Mouse (Mus musculus) kidney, embryonic 15.5 days (tissue): ENCODE data around the gene Atp6v0b. TPM values are rescaled to one million over a fixed set of nuclear protein-coding genes. Genes with fewer than 3 reads are reported as not detected.

Experiments used
- ATAC-seq: fragments of 200-750 bp; cut with Nextera tagmentation; replicated peaks from 2 replicates; pipeline ENCODE4 v1.8.0; 2017; ENCODE audit warnings: moderate TSS enrichment; ENCODE audit not compliant: low FRiP score
- H3K27ac ChIP-seq: fragments of 300-500 bp; sonication (generic); 2 replicates; pipeline ENCODE4 v1.5.1; 2015; ENCODE audit warnings: mild to moderate bottlenecking, inconsistent platforms
- H3K27me3 ChIP-seq: fragments of 300-500 bp; sonication (generic); 2 replicates; pipeline ENCODE4 v1.6.1; 2015; ENCODE audit warnings: inconsistent platforms
- H3K36me3 ChIP-seq: fragments of 300-500 bp; sonication (generic); 2 replicates; pipeline ENCODE4 v1.6.1; 2015; ENCODE audit warnings: inconsistent platforms
- H3K4me1 ChIP-seq: fragments of 300-500 bp; sonication (generic); 2 replicates; pipeline ENCODE4 v1.6.1; 2015; ENCODE audit warnings: inconsistent platforms
- H3K4me2 ChIP-seq: fragments of 300-500 bp; sonication (generic); 2 replicates; pipeline ENCODE4 v1.6.1; 2015; ENCODE audit warnings: moderate library complexity, mild to moderate bottlenecking, inconsistent platforms
- H3K4me3 ChIP-seq: fragments of 300-500 bp; sonication (generic); replicated peaks from 2 replicates; pipeline ENCODE4 v1.5.1; 2015; ENCODE audit warnings: mild to moderate bottlenecking, inconsistent platforms
- H3K9ac ChIP-seq: fragments of 300-500 bp; sonication (generic); 2 replicates; pipeline ENCODE4 v1.6.1; 2015; ENCODE audit warnings: mild to moderate bottlenecking, inconsistent platforms
- H3K9me3 ChIP-seq: fragments of 300-500 bp; sonication (generic); replicated peaks from 2 replicates; pipeline ENCODE4 v1.6.1; 2016; ENCODE audit warnings: inconsistent platforms
- WGBS: fragments of 180-500 bp; shearing (Covaris S2); methylation state at CpG from one replicate; pipeline ENCODE4 v1.1.7; 2015; ENCODE audit warnings: mixed read lengths; 5-methylcytosine and 5-hydroxymethylcytosine counted together
- polyA plus RNA-seq: library from polyadenylated mRNA; unstranded; fragments of >200 nt; fragmentation: Nextera tagmentation; extraction: Ambion mirVana; gene quantifications from 2 replicates; pipeline ENCODE4 v1.2.1, GENCODE M21; 2015

Atp6v0b gene
- 212 and 221 TPM in 2 replicates for polyA plus RNA-seq

DNA sequence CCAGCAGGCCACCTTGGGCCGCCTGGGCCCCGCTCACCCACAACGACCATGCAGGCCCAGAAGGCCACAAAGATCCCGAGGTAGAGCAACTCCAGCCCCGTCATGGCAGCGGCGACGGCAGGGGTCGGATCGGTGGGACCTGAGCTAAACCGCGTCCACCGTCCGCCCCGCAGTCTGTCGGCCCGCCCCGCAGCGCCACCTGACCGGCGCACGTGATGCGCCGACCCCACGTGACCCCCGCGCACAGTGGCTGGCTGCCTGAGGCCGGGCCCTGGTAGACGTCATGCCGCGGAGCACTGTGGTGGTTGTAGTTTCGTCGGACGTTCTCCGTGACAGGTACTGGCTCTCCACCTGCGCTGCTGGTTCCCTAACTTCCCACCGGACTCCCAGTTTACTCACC, at the start of gene Atp6v0b:
TSS of gene Atp6v0b (minus strand) at position 201 of the 400 bp plus-strand sequence.
- ATAC-seq, result peak; percentile 89
- Histone ChIP-seq H3K4me2 (peak within 1 kb of the TSS; percentile 94), H3K27me3 (no peaks in the 10 kb centered on the region), H3K9ac (peak within 1 kb of the TSS; percentile 92), H3K4me3 (peak within 1 kb of the TSS; percentile 99), H3K36me3 (peaks cover 37% of the 10 kb centered on the region), H3K4me1 (peaks cover 53% of the 10 kb centered on the region), H3K27ac (peak within 1 kb of the TSS; percentile 68), H3K9me3 (no peaks in the 10 kb centered on the region)
- under 1% methylated on average over 37 of the region's 37 CpGs for WGBS

- H3K9ac ChIP-seq, result no peak overlapping the region
- no peaks in the 10 kb centered on the region for H3K9me3 ChIP-seq
- 86% methylated on average over 4 of the region's 4 CpGs for WGBS
- H3K36me3 ChIP-seq, result 0 out of 2 replicates have a peak, but pooled peaks cover 6% of the 10 kb centered on the region
- H3K4me1 ChIP-seq, result peaks cover 10% of the 10 kb centered on the region
- no peak for ATAC-seq
- H3K27me3 ChIP-seq, result peaks cover 7% of the 10 kb centered on the region; the same call in 1 of the 2 replicates
- H3K27ac ChIP-seq, result no peak overlapping the region
- no peak overlapping the region for H3K4me2 ChIP-seq
- H3K4me3 ChIP-seq, result no peak overlapping the region
Measured at GRCm38 (mm10) chr4:117934081-117934480, 46.9 kb upstream of the Atp6v0b start.

- H3K9ac ChIP-seq, result no peak overlapping the region
- no peak for ATAC-seq
- no peak overlapping the region for H3K27ac ChIP-seq
- H3K4me2 ChIP-seq, result no peak overlapping the region
- H3K4me3 ChIP-seq, result no peak overlapping the region
- peaks cover 19% of the 10 kb centered on the region for H3K4me1 ChIP-seq
- peaks cover 11% of the 10 kb centered on the region for H3K27me3 ChIP-seq
- WGBS, result 85% methylated on average over 5 of the region's 5 CpGs
- H3K9me3 ChIP-seq, result no peaks in the 10 kb centered on the region
- 0 out of 2 replicates have a peak, but pooled peaks cover 6% of the 10 kb centered on the region for H3K36me3 ChIP-seq
Measured at GRCm38 (mm10) chr4:117933248-117933647, 46.1 kb upstream of the Atp6v0b start.

DNA sequence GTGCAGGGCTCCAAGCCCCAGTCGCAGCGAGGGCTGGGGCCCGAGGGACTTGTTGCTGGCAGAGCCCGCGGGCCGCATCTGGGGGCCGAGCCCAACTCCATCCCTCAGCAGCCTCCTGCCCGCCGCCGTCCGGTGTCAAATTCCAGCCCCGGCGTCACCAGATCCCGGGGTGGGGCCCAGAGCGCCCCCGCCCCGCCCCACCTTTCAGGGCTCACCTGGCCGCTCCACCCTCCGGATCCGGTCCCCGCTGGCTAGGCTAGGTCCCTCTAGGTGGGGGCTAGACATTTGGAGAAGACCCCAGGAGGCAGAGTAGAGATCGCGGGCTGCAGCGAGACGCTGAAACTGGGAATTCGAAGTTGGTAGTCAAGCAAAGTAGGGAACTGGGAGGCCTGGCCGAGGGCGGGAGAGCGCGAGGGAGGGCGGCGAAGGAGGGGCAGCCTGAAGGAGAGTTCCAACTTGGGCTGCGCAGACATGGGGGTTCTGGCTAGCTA, 42.3 kb upstream of the Atp6v0b start, which contains the start of gene Artn:
TSS of gene Artn (minus strand) at position 373 of the 491 bp plus-strand sequence.
- WGBS, result under 1% methylated on average over 33 of the region's 33 CpGs
- ATAC-seq, result peak; percentile 72
- peak within 1 kb of the TSS; percentile 67 for H3K27ac ChIP-seq
- peak within 1 kb of the TSS; percentile 47 for H3K4me3 ChIP-seq
- H3K4me2 ChIP-seq, result peak within 1 kb of the TSS; percentile 82
- H3K36me3 ChIP-seq, result 0 out of 2 replicates have a peak, but pooled peaks cover 2% of the 10 kb centered on the region
- H3K27me3 ChIP-seq, result peaks cover 45% of the 10 kb centered on the region
- no peaks in the 10 kb centered on the region for H3K9me3 ChIP-seq
- H3K4me1 ChIP-seq, result peaks cover 38% of the 10 kb centered on the region
- H3K9ac ChIP-seq, result peak within 1 kb of the TSS; percentile 37; the same call in 1 of the 2 replicates

- Histone ChIP-seq H3K9ac (peak overlapping the region; percentile 37; the same call in 1 of the 2 replicates), H3K4me2 (peak overlapping the region; percentile 82), H3K27me3 (peaks cover 45% of the 10 kb centered on the region), H3K9me3 (no peaks in the 10 kb centered on the region), H3K4me1 (peaks cover 38% of the 10 kb centered on the region), H3K27ac (peak overlapping the region; percentile 67), H3K36me3 (0 out of 2 replicates have a peak, but pooled peaks cover 2% of the 10 kb centered on the region), H3K4me3 (peak overlapping the region; percentile 47)
- peak; percentile 68 for ATAC-seq
- 2% methylated on average over 13 of the region's 13 CpGs for WGBS
Measured at GRCm38 (mm10) chr4:117928699-117929241, 41.6 kb upstream of the Atp6v0b start.

- no peak overlapping the region for H3K27ac ChIP-seq
- no peaks in the 10 kb centered on the region for H3K9me3 ChIP-seq
- ATAC-seq, result 0 out of 2 replicates have a peak, but pooled peaks have one; percentile 3
- peak overlapping the region; percentile 82 for H3K4me2 ChIP-seq
- no peak overlapping the region for H3K9ac ChIP-seq
- 0 out of 2 replicates have a peak, but pooled peaks cover 2% of the 10 kb centered on the region for H3K36me3 ChIP-seq
- H3K4me3 ChIP-seq, result no peak overlapping the region
- peaks cover 38% of the 10 kb centered on the region for H3K4me1 ChIP-seq
- WGBS, result 11% methylated on average over 6 of the region's 6 CpGs
- peaks cover 46% of the 10 kb centered on the region for H3K27me3 ChIP-seq
Measured at GRCm38 (mm10) chr4:117928234-117928633, 41.1 kb upstream of the Atp6v0b start.

GRCm38 (mm10) chr4:117926545-117927482, 39.7 kb upstream of the Atp6v0b start:
- peak; percentile 45; the same call in 1 of the 2 replicates for ATAC-seq
- under 1% methylated on average over 71 of the region's 71 CpGs for WGBS
- Histone ChIP-seq H3K27ac (no peak overlapping the region), H3K4me3 (peak overlapping the region; percentile 52), H3K4me2 (peak overlapping the region; percentile 97), H3K9me3 (no peaks in the 10 kb centered on the region), H3K9ac (peak overlapping the region; percentile 44), H3K36me3 (no peaks in the 10 kb centered on the region), H3K27me3 (peaks cover 55% of the 10 kb centered on the region), H3K4me1 (peaks cover 38% of the 10 kb centered on the region)

DNA sequence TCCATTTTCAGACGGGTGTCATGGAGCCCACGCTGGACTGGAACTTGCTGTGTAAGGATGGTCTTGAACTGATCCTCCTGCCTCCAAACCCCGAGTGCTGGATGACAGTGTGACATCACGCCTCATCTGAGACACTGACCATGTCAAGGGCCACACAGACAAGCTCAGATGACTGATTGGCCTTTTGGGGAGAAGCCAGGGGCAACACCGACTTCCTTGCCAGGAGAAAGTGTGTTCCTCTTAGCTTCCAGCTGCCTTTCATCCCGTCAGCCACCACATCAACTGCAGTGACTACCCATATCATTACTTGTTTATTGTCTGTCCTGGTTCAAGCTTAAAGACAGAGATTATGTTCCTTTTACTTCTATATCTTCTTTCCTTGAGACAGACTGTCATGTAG, 37.8 kb upstream of the Atp6v0b start:
- Histone ChIP-seq H3K9me3 (no peaks in the 10 kb centered on the region), H3K27ac (no peak overlapping the region), H3K4me2 (no peak overlapping the region), H3K9ac (no peak overlapping the region), H3K4me3 (no peak overlapping the region), H3K27me3 (peaks cover 49% of the 10 kb centered on the region), H3K36me3 (no peaks in the 10 kb centered on the region), H3K4me1 (peaks cover 36% of the 10 kb centered on the region)
- ATAC-seq, result no peak
- WGBS, result 56% methylated on average over 5 of the region's 6 CpGs

GRCm38 (mm10) chr4:117923450-117923849, 36.3 kb upstream of the Atp6v0b start:
- Histone ChIP-seq H3K27me3 (peaks cover 47% of the 10 kb centered on the region), H3K27ac (no peak overlapping the region), H3K36me3 (no peaks in the 10 kb centered on the region), H3K9ac (no peak overlapping the region), H3K4me1 (peaks cover 22% of the 10 kb centered on the region), H3K4me2 (no peak overlapping the region), H3K9me3 (no peaks in the 10 kb centered on the region), H3K4me3 (no peak overlapping the region)
- 55% methylated on average over 2 of the region's 2 CpGs for WGBS
- no peak for ATAC-seq

DNA sequence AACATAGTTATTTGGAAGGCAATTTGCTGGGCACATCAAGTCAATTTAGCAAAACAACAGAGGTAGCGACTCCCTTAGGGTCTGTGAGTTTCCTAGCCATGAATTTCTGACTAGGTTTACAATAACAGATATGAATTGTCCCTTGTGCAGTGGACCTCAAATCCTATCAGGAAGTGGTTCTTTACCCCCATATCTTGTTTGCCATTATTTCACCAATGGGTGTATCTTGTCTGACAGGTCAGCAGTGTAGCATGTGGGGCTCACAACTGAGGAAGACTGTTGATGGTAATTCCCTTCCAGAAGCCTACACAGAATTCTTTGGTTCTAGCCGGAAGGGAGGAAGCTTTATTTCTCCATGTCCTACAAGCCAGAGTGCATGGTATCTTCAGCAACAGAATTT, 34.2 kb upstream of the Atp6v0b start:
- Histone ChIP-seq H3K9me3 (no peaks in the 10 kb centered on the region), H3K4me3 (no peak overlapping the region), H3K36me3 (no peaks in the 10 kb centered on the region), H3K27ac (no peak overlapping the region), H3K4me1 (peaks cover 4% of the 10 kb centered on the region), H3K4me2 (no peak overlapping the region), H3K27me3 (peaks cover 26% of the 10 kb centered on the region), H3K9ac (no peak overlapping the region)
- 81% methylated on average over 2 of the region's 2 CpGs for WGBS
- no peak for ATAC-seq

DNA sequence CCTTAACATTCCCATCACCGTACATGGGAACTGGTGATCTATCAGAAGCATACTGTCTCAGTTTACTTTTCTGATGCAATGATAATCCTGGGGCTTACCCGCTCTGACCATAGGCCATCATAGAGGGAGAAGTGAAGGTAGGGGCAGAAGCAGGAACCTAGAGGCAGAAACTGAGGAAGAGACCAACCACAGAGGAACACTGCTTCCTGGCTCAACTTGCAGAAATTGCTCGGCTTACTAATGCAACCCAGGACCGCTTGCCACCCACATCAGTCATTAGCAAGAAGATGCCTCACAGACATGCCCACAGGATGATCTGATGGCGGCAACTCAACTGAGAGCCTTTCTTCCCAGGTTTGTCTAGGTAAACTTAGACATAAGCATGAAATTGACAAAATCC, 31.6 kb upstream of the Atp6v0b start:
- no peak overlapping the region for H3K27ac ChIP-seq
- H3K27me3 ChIP-seq, result peaks cover 10% of the 10 kb centered on the region; the same call in 1 of the 2 replicates
- H3K4me2 ChIP-seq, result no peak overlapping the region
- peaks cover 16% of the 10 kb centered on the region for H3K4me1 ChIP-seq
- no peak overlapping the region for H3K9ac ChIP-seq
- no peaks in the 10 kb centered on the region for H3K36me3 ChIP-seq
- 84% methylated on average over 5 of the region's 5 CpGs for WGBS
- ATAC-seq, result no peak
- no peak overlapping the region for H3K4me3 ChIP-seq
- no peaks in the 10 kb centered on the region for H3K9me3 ChIP-seq
